Mouse (Mus musculus) CH12.LX (cell line): ENCODE data around the gene Stx1a. TPM values are rescaled to one million over a fixed set of nuclear protein-coding genes. Genes with fewer than 3 reads are reported as not detected.

Experiments
- DNase-seq: peaks from one replicate; pipeline ENCODE4 v3.0.0-alpha.2; 2013; ENCODE audit errors: extremely low read depth
- H3K27ac ChIP-seq: 2 replicates; pipeline ENCODE4 v1.5.1; 2012; ENCODE audit warnings: low read depth, mild to moderate bottlenecking, control low read depth, moderate library complexity; ENCODE audit not compliant: insufficient read depth
- H3K27me3 ChIP-seq: replicated peaks from 2 replicates; pipeline ENCODE3; 2012; ENCODE audit warnings: inconsistent platforms
- H3K36me3 ChIP-seq, 2 experiments: replicated peaks in 1 of 2; 2 replicates each; pipeline versions ENCODE3 to v1.6.1; 2012; ENCODE audit warnings: inconsistent platforms in 1 of 2, low read length in 1 of 2, mild to moderate bottlenecking in 1 of 2, mixed read lengths in 1 of 2, moderate library complexity in 1 of 2; ENCODE audit not compliant: control insufficient read depth in 1 of 2, insufficient read depth in 1 of 2
- H3K4me1 ChIP-seq, 2 experiments: 2 replicates each; pipeline ENCODE4 v1.6.1; 2012; ENCODE audit warnings: inconsistent platforms in 1 of 2, moderate library complexity in 1 of 2; ENCODE audit not compliant: insufficient read depth in 2 of 2, control insufficient read depth in 1 of 2
- H3K4me2 ChIP-seq: 2 replicates; pipeline ENCODE4 v1.6.1; 2012; ENCODE audit warnings: low read depth, mild to moderate bottlenecking, control low read depth; ENCODE audit not compliant: poor library complexity, insufficient read depth, severe bottlenecking
- H3K4me3 ChIP-seq, 3 experiments: fragments of 150-350 bp in 1 of 3; sonication (generic) in 1 of 3; replicated peaks in 1 of 3; 2 replicates each; pipeline versions ENCODE3 to v1.5.1; 2011 to 2012; ENCODE audit warnings: low read depth in 2 of 3, low read length in 2 of 3, mild to moderate bottlenecking in 2 of 3, moderate library complexity in 2 of 3, control low read depth in 1 of 3, improper control_type of control experiment in 1 of 3, inconsistent platforms in 1 of 3, mixed read lengths in 1 of 3; ENCODE audit not compliant: poor library complexity in 1 of 3
- H3K79me2 ChIP-seq: replicated peaks from 2 replicates; pipeline ENCODE4 v1.6.1; 2012; ENCODE audit warnings: mild to moderate bottlenecking, moderate library complexity; ENCODE audit not compliant: control insufficient read depth, poor library complexity, insufficient read depth, severe bottlenecking; ENCODE audit errors: extremely low read depth
- H3K9ac ChIP-seq: 2 replicates; pipeline ENCODE4 v1.6.1; 2012; ENCODE audit warnings: low read depth, mild to moderate bottlenecking, control low read depth, moderate library complexity; ENCODE audit not compliant: insufficient read depth
- H3K9me3 ChIP-seq: replicated peaks from 2 replicates; pipeline ENCODE3; 2012; ENCODE audit warnings: low read length, inconsistent platforms, mixed read lengths
- BHLHE40 ChIP-seq: IDR thresholded peaks from 2 replicates; pipeline ENCODE4 v1.6.1; 2011; ENCODE audit warnings: mild to moderate bottlenecking, low read depth, low read length, improper control_type of control experiment
- CHD1 ChIP-seq: IDR thresholded peaks from 2 replicates; pipeline ENCODE4 v1.6.1; 2012; ENCODE audit warnings: low read depth, low read length, improper control_type of control experiment, inconsistent platforms
- EP300 ChIP-seq: IDR thresholded peaks from 2 replicates; pipeline ENCODE4 v1.6.1; 2011; ENCODE audit warnings: low read length, improper control_type of control experiment
- HCFC1 ChIP-seq: IDR thresholded peaks from 2 replicates; pipeline ENCODE4 v1.6.1; 2012; ENCODE audit warnings: low read depth, mild to moderate bottlenecking, inconsistent platforms, low read length, improper control_type of control experiment
- KAT2A ChIP-seq: IDR thresholded peaks from 2 replicates; pipeline ENCODE4 v1.6.1; 2012; ENCODE audit warnings: low read length, improper control_type of control experiment, inconsistent platforms; ENCODE audit not compliant: insufficient replicate concordance
- MAZ ChIP-seq: IDR thresholded peaks from 2 replicates; pipeline ENCODE4 v1.6.1; 2012; ENCODE audit warnings: low read depth, mild to moderate bottlenecking, inconsistent platforms, low read length, improper control_type of control experiment, moderate library complexity
- MEF2A ChIP-seq: IDR thresholded peaks from 2 replicates; pipeline ENCODE4 v1.6.1; 2014; ENCODE audit warnings: low read depth, mild to moderate bottlenecking, inconsistent platforms, low read length, improper control_type of control experiment, borderline replicate concordance
- MXI1 ChIP-seq: IDR thresholded peaks from 2 replicates; pipeline ENCODE4 v1.6.1; 2011; ENCODE audit warnings: mild to moderate bottlenecking, low read depth, low read length, improper control_type of control experiment
- MYC ChIP-seq: IDR thresholded peaks from 2 replicates; pipeline ENCODE4 v1.6.1; 2011; ENCODE audit warnings: low read depth, mild to moderate bottlenecking, improper control_type of control experiment, low read length
- NRF1 ChIP-seq: IDR thresholded peaks from 2 replicates; pipeline ENCODE4 v1.6.1; 2014; ENCODE audit warnings: low read depth, mild to moderate bottlenecking, inconsistent platforms, low read length, improper control_type of control experiment, moderate library complexity
- PAX5 ChIP-seq: IDR thresholded peaks from 2 replicates; pipeline ENCODE4 v1.6.1; 2012; ENCODE audit warnings: low read length, inconsistent platforms, mixed read lengths
- POLR2A ChIP-seq: IDR thresholded peaks from 2 replicates; pipeline ENCODE4 v1.6.1; 2011; ENCODE audit warnings: low read depth, mild to moderate bottlenecking, improper control_type of control experiment, low read length
- SIN3A ChIP-seq: IDR thresholded peaks from 2 replicates; pipeline ENCODE4 v1.6.1; 2012; ENCODE audit warnings: low read length, improper control_type of control experiment, inconsistent platforms
- SMC3 ChIP-seq: IDR thresholded peaks from 2 replicates; pipeline ENCODE4 v1.6.1; 2011; ENCODE audit warnings: low read depth, low read length, improper control_type of control experiment
- UBTF ChIP-seq: IDR thresholded peaks from 2 replicates; pipeline ENCODE4 v1.6.1; 2012; ENCODE audit warnings: low read depth, mild to moderate bottlenecking, inconsistent platforms, low read length, improper control_type of control experiment, moderate library complexity
- ZKSCAN1 ChIP-seq: IDR thresholded peaks from 2 replicates; pipeline ENCODE4 v1.6.1; 2012; ENCODE audit warnings: low read depth, inconsistent platforms, low read length, improper control_type of control experiment, borderline replicate concordance
- dilution Hi-C: fragments of 300-500 bp; cut with MboI; formaldehyde crosslinking; loops from 2 replicates; pipeline ENCODE4 v1.14.3; 2020; ENCODE audit warnings: low sequenced_read_pairs; ENCODE audit not compliant: extremely low pct_unique_long_range_greater_than_20kb, extremely low pct_ligation_motif_present
- in situ Hi-C: fragments of 300-500 bp; cut with MboI; formaldehyde crosslinking; loops from 3 replicates; pipeline ENCODE4 v1.14.3; 2019; ENCODE audit warnings: low sequenced_read_pairs, low pct_ligation_motif_present, low pct_unique_long_range_greater_than_20kb, mixed read lengths
- polyA plus RNA-seq: library from polyadenylated mRNA; unstranded; fragments of >175 nt; gene quantifications from 2 replicates; pipeline ENCODE4 v1.2.1, GENCODE M21; 2012; ENCODE audit warnings: low read depth; ENCODE audit not compliant: insufficient read length
- total RNA-seq, 2 experiments: library from RNA; depleted of rRNA; stranded (reverse); fragments of 300-350 nt in 1 of 2; fragments of >200 nt in 1 of 2; gene quantifications; 2 replicates each; pipeline ENCODE4 v1.2.3; 2012 to 2014

Stx1a gene
- total and polyA plus RNA-seq, 3 experiments = 1.1 to 3.0 (median 2.0) TPM

DNA sequence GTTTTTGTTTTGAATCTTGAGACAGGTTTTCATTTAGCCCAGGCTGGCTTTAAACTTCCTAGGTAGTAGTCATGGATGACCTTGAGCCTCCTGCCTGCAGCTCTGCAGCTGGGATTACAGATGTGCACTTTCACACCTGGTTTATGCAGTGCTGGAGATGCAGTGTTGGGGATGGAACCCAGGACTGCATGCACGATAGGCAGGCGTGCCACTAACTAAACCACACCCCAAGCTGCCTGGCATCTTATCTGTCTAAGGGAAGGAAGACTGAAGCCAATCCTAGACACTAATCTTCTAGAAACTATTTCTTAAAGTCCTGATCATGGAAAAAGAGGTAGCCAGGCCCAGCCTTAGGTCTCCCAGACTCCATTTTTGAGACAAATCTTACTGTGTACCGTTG lies 47.2 kb downstream of the Stx1a start:
- dilution Hi-C loops = no loop called here
- peaks cover 6 to 26% of the 10 kb centered on the region in 2 experiments for H3K36me3 ChIP-seq
- H3K9ac ChIP-seq = no peak overlapping the region
- in situ Hi-C loops = loop anchor here (5.0 kb wide), 1 partner anchor 48 kb away; the partner anchor contains the start of gene Stx1a
- peaks cover 24% of the 10 kb centered on the region for H3K27me3 ChIP-seq
- no peak for DNase-seq
- H3K4me1 ChIP-seq = peaks cover 8 to 9% of the 10 kb centered on the region in 2 experiments; a peak in 2 of 4 replicates
- no peaks in the 10 kb centered on the region for H3K9me3 ChIP-seq
- H3K4me3 ChIP-seq = no peak overlapping the region
- H3K4me2 ChIP-seq = no peak overlapping the region
- H3K79me2 ChIP-seq = no peaks in the 10 kb centered on the region
- no peak overlapping the region for H3K27ac ChIP-seq
- no peak for TF ChIP-seq KAT2A
- no peak for TF ChIP-seq MAZ
- TF ChIP-seq PAX5 = no peak
- no peak for TF ChIP-seq SIN3A
- no peak for TF ChIP-seq CHD1
- no peak for TF ChIP-seq MEF2A
- TF ChIP-seq UBTF = no peak
- TF ChIP-seq EP300 = no peak
- TF ChIP-seq NRF1 = no peak
- TF ChIP-seq MYC = no peak
- no peak for TF ChIP-seq POLR2A
- TF ChIP-seq HCFC1 = no peak

DNA sequence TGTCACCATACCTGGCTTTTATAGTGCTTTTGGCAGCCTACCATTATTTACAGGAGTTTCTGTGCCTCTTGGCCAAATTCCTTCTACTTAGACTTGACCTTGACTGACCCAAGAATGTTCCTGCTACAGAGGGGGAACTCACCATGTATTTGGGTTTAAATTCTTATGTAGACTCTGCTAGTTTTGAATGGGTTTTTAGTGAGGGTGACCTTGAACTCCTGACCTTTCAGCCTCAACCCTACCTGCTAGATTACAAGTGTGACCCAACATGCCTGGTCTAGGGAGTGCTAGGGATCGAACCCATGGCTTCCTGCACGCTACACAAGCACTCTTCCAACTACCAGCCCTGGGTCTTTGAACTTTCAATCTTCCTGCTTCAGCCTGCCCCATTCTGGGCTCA lies 48.8 kb downstream of the Stx1a start:
- Histone ChIP-seq H3K79me2 (no peaks in the 10 kb centered on the region), H3K9me3 (no peaks in the 10 kb centered on the region), H3K27me3 (peaks cover 34% of the 10 kb centered on the region), H3K4me3 (no peak overlapping the region), H3K4me1 (peaks cover 2% of the 10 kb centered on the region in 2 experiments; a peak in 3 of 4 replicates), H3K9ac (no peak overlapping the region), H3K4me2 (no peak overlapping the region), H3K27ac (no peak overlapping the region), H3K36me3 (peaks cover 0 to 12% of the 10 kb centered on the region in 2 experiments)
- TF ChIP-seq SMC3 = no peak
- TF ChIP-seq MXI1 = no peak
- in situ Hi-C loops (loop anchor here (5.0 kb wide), 1 partner anchor 50 kb away; the partner anchor contains the start of gene Stx1a), dilution Hi-C loops (no loop called here)
- DNase-seq = no peak

DNA sequence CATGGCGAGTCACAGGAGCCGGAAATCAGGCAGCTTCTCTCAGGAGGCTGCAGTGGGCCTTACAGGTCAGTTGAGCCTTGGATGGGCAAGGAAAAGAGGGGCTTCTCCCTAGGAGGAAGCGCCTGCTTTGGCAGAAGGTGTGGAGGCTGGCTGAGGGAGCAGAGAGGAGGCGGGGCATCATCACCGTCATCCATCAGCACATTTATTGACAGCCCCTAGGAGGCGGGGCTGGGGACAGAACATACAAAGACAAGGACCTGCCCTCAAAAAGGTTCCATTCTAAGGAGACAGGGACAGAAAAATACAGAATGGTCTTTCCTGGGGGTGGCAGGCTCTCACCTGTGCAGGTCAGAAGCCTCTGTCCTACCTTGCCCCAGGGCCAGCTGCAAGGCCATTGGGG lies 49.4 kb downstream of the Stx1a start:
- H3K36me3 ChIP-seq = peaks cover 0 to 6% of the 10 kb centered on the region in 2 experiments
- peaks cover 3 to 8% of the 10 kb centered on the region in 2 experiments; a peak in 3 of 4 replicates for H3K4me1 ChIP-seq
- H3K4me3 ChIP-seq = no peak overlapping the region

More for the DNA sequence above, 49.4 kb downstream of the Stx1a start:
- TF ChIP-seq MXI1 (no peak), MEF2A (no peak), ZKSCAN1 (no peak), BHLHE40 (no peak), UBTF (no peak)
- Histone ChIP-seq H3K9ac (no peak overlapping the region), H3K9me3 (no peaks in the 10 kb centered on the region), H3K27ac (no peak overlapping the region), H3K4me2 (no peak overlapping the region), H3K27me3 (peaks cover 36% of the 10 kb centered on the region), H3K79me2 (no peaks in the 10 kb centered on the region)
- no peak for DNase-seq
- in situ Hi-C loops = loop anchor here (5.0 kb wide), 1 partner anchor 50 kb away; the partner anchor contains the start of gene Stx1a
- dilution Hi-C loops = no loop called here
